Mouse (Mus musculus) kidney, adult 9 months (tissue): ENCODE measurements around the gene Tbc1d21.

Source experiments
- DNase-seq: peaks from one replicate; pipeline ENCODE4 v3.0.0; 2022

Tbc1d21 gene

GRCm38 (mm10) chr9:58341795-58342194 is 28.5 kb downstream of the Tbc1d21 start:
- no peak for DNase-seq

GRCm38 (mm10) chr9:58336650-58337281 is 33.5 kb downstream of the Tbc1d21 start:
- DNase-seq: no peak

- DNase-seq: no peak
Measured at GRCm38 (mm10) chr9:58331276-58331675, 39.0 kb downstream of the Tbc1d21 start.

GRCm38 (mm10) chr9:58330293-58330692 is 40.0 kb downstream of the Tbc1d21 start:
- no peak for DNase-seq

GRCm38 (mm10) chr9:58327382-58327781 is 42.9 kb downstream of the Tbc1d21 start:
- DNase-seq: no peak

GRCm38 (mm10) chr9:58326477-58327180 is 43.6 kb downstream of the Tbc1d21 start:
- DNase-seq: no peak

DNA sequence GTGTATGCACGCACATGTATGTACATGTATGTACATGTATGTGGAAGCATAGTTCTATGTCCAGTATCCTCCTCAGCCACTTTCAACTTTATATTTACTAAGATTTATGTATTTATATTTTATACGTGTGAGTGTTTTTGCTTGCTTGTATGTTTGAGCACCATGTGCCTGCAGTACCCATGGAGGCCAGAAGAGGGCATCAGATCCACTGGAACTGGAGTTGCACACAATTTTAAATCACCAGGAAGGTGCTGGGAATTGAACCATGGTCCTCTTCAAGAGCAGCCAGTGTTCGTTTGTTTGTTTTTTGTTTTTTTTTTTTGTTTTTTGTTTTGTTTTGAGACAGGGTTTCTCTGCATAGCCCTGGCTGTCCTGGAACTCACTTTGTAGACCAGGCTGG is 48.6 kb downstream of the Tbc1d21 start:
- DNase-seq: no peak

GRCm38 (mm10) chr9:58318317-58318716 is 51.9 kb downstream of the Tbc1d21 start:
- DNase-seq: no peak

- no peak for DNase-seq
Measured at GRCm38 (mm10) chr9:58317381-58317780, 52.9 kb downstream of the Tbc1d21 start.

DNA sequence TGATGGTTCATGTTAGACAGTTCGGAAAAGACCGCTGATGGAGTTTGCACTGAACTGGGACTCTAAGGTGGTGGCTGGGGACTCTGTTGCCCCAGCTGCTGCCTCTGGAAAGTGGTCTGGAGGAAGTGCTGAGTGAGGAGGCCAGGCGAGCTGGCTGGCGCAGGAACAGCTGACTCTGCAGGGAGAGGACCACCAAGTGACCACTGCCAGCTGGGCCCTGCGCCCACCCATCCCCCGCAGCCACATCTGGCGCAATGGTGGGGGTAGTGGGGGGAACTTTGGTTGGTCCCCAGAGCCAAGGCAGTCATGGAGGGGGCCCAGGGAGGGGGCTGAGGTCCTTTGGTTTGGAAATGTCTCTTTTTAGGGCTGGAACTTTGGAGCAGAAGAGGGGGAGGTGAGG is 53.5 kb downstream of the Tbc1d21 start:
- DNase-seq: no peak

GRCm38 (mm10) chr9:58315850-58316249 is 54.4 kb downstream of the Tbc1d21 start:
- DNase-seq: no peak

DNA sequence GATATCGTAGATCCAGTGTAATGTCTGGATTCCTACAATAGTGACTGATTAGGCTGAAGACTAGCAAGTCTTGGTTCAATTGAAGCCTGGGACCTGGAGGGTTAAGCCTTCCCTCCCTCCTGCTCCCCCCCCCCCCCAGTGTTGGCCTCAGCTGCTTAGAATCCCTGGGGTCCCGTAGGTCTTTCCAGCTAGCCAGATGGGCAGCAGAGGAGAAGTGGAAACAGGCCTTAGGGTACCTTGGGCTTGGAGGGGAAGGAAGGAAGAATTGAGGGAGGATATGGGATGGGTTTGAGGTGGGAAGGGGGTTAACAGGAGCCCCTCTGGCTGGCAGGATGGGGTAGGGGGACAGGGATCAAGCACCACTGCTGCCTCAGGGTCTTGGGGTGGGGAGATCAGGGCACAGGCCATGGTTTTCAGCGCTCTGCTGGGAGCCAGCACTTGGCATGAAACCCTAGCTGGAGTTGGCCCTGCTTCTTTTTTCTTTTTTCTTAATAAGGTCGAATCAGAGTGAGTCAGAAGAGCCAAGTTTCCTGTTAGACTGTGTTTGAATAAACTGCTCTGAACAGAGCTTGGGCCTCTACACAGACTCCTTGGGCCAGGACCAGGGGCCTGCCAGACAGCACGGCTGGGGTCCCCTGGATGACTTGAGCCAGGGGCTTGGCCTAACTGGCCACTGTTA is 55.4 kb downstream of the Tbc1d21 start:
- no peak for DNase-seq

DNA sequence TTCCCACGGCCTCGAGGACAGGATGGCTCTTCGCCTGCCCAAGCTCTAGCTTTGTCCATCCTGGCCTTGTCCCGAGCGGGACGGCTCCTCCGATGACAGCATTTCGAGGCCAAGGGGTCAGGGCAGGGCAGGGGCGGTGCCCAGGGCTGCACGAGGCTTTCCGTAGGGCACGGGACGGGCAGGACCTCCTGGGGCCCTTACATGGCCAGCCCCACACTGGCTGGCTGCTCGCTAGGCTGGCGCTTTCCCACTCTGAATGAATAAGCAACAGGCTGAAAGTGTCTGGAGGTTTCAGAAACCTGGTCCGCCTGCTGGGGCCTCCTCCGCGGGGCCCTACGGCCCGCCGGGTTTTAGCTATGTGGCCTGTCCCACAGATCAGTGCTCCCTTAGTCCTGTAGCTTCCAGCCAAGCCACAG is 57.3 kb downstream of the Tbc1d21 start, which contains the start of gene Loxl1:
Loxl1 (minus strand) TSS at position 243 of the 416 bp plus-strand sequence.
- peak; percentile 58 for DNase-seq

DNA sequence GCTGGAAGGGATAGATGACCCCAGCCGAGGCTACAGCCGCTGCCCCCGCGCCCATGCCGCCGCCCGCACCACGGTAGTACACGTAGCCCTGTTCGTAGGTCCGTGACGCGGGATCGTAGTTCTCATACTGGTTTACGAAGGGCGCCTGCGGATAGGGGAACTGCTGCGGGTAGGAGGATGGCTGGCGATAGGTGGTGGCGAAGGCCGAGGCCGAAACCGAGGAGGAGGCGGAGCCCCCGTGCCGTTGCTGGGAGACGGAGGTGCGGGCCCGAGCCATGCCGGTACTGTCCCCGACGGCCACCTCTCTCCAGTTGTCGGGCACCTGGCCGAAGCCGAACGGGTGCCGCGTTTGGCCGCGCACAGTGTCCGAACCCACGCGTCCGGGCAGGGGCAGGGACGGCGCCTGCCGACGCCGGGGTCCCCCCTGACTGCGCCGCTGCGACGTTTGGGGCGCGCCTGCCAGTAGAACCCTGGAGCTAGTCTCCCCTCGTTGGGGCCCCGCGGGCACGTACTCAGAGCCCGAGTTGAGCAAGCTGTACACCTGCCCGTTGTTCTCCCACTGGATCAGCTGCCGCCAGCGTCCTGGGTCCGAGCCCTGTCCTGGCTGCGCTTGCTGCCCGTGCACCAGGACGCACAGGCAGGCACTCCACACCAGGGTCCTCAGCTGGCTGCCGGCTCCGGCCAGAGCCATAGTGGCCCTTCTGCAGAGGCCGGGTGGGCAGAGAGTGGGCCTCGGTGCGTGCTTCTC is 57.9 kb downstream of the Tbc1d21 start:
- no peak for DNase-seq

DNA sequence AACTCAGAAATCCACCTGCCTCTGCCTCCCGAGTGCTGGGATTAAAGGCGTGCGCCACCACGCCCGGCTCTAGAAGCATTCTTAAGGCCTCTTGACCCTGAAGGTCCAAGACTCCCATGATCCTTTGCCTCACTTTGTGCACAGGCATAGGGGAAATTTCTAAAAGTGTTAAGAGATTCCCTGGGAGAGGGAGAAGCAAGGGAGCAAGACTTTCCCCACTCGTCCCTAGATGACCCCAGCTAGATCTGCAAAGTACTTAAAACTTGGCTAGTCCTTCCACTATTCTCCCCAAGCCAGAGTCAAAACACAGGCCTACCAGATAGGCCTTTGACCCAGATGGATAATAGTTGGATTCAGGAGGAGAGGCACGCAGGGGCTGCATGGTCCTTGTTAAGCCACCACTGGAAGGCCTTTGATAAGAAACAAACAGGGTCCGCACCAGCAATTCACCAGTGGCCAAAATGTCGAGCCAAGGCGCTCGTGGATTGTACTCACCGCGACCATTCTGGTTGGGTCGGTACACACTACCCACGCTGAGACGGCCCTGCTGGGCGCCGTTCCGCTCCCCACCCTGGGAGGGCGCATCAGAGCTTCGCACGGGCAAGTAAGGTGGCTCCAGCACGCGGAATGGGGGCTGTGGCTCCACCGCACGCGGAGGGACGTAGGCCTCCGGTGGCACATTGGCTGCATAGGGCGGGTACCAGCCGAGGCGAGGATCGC is 58.9 kb downstream of the Tbc1d21 start:
- no peak for DNase-seq

DNA sequence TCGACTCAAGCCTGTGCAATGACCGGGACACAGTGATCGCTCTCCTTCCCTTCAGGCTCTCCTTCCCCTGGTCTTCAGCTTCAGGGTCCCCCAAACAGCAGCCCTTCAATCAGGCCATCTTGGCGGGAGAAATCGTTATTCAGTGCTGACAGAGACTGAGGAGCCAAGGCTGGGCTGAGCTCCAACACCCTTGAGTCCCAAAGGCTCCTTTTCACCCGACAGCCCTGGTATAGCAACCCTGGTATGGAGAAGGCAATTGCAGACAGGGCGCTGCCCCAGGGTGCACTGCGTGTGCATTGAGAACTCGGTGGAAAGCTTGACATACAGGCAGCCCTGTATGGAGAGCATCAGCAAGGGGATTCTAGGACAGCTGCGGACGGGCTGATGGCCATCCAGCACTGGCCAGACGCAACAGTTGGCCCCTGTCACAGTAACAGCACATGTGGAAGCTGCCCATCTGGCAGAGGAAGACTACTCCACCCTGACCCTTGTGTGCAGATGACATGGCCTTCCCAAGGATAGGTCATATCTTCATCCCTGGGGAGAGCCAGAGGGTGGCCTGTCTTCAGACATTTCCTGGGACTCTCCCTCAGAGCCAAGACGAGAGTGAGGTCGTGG is 60.1 kb downstream of the Tbc1d21 start:
- peak; percentile 39 for DNase-seq
